Mouse (Mus musculus) kidney, adult 2 months (tissue): ENCODE results near the gene Lgi4.

ENCODE experiments used
- CTCF ChIP-seq: fragments of 200-500 bp; conservative IDR thresholded peaks from 2 replicates; pipeline ENCODE4 v1.5.1; 2011; ENCODE audit warnings: low read depth, mild to moderate bottlenecking, control low read depth, low read length, moderate library complexity, mixed read lengths; ENCODE audit not compliant: insufficient read depth, insufficient read length
- POLR2A ChIP-seq: fragments of 200-500 bp; IDR thresholded peaks from one replicate; pipeline ENCODE4 v1.6.1; 2011; ENCODE audit warnings: low read depth, low read length, control low read depth

DNA sequence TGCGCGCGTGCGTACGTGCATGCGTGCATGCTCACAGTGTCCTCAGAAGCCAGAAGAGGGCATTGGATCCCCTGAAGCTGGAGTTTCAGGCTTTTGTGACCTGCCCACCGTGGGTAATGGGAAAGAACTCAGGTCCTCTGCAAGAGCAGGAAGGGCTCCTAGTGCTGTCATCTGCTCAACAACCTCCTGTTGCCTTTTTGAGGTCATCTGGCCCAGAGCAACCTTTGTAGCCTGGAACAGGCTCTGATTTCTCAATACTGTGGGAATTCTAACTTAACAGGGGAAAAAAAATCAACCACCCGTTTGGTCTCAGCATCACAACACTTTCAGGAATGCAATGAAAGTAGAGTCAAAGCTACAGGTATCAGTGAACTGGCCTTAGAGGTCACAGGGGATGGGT, 20.5 kb downstream of the Lgi4 start:
- no peak for TF ChIP-seq POLR2A
- no peak for TF ChIP-seq CTCF
